Mouse (Mus musculus): ENCODE measurements around the gene Parg. TPM values are rescaled to one million over a fixed set of nuclear protein-coding genes. Genes with fewer than 3 reads are reported as not detected.
A peak's percentile ranks its signal among the peaks of the same experiment; 100 is the strongest.

Gene Parg
- total and polyA plus RNA-seq, 3 experiments, result 32.6 to 43.8 TPM; not detected in 1

GRCm38 (mm10) chr14:32167326-32167725, 34.4 kb upstream of the Parg start:
- Histone ChIP-seq H3K9ac (ENCODE audit: control insufficient read depth, low read depth, low read length, poor library complexity, severe bottlenecking) (peak overlapping the region; percentile 59), H3K27me3 (ENCODE audit: control insufficient read depth in 1 of 2, insufficient read depth in 2 of 2, low read length in 2 of 2) (no peaks in the 10 kb centered on the region), H3K4me1 (ENCODE audit: control insufficient read depth in 1 of 2, insufficient read depth in 2 of 2, low read length in 2 of 2) (peaks cover 33 to 38% of the 10 kb centered on the region in 2 experiments), H3K9me3 (replicated peaks; ENCODE audit: insufficient read depth, low read length) (no peaks in the 10 kb centered on the region), H3K79me2 (ENCODE audit: control insufficient read depth, insufficient read depth, low read length, poor library complexity) (peaks cover 49% of the 10 kb centered on the region), H3K36me3 (ENCODE audit: control insufficient read depth in 1 of 2, insufficient read depth in 2 of 2, low read length in 2 of 2) (peaks cover 3 to 64% of the 10 kb centered on the region in 2 experiments), H3K27ac (ENCODE audit: control insufficient read depth, low read depth, low read length) (peak overlapping the region; percentile 94), H3K4me3 (ENCODE audit: control insufficient read depth in 1 of 2, insufficient read depth in 1 of 2, low read depth in 2 of 2, low read length in 2 of 2) (peak overlapping the region; percentile 42 to 52)
- DNase-seq (ENCODE audit: low read depth, low spot score), result peak; percentile 79
- no peak for TF ChIP-seq CTCF (IDR thresholded peaks at IDR 0.05 in 2 of 3, conservative IDR thresholded peaks at IDR 0.05 in 1 of 3; ENCODE audit: control insufficient read depth in 1 of 3, insufficient read depth in 1 of 3, low read depth in 2 of 3, low read length in 3 of 3, poor library complexity in 1 of 3, severe bottlenecking in 1 of 3)
- peak; percentile 46; the same call in 1 of the 2 replicates for TF ChIP-seq HCFC1 (IDR thresholded peaks at IDR 0.05; ENCODE audit: low read depth, low read length)
- peak; percentile 80 for TF ChIP-seq MXI1 (IDR thresholded peaks at IDR 0.05; ENCODE audit: low read depth, low read length)
- TF ChIP-seq GATA1 (IDR thresholded peaks at IDR 0.05; ENCODE audit: low read depth, low read length), result peak; percentile 96
- no peak for TF ChIP-seq CHD2 (IDR thresholded peaks at IDR 0.05; ENCODE audit: low read length)
- TF ChIP-seq KAT2A (conservative IDR thresholded peaks at IDR 0.05; ENCODE audit: low read depth, low read length), result no peak
- TF ChIP-seq MYB (IDR thresholded peaks at IDR 0.05; ENCODE audit: low read depth, low read length), result peak; percentile 77
- no peak for TF ChIP-seq NRF1 (IDR thresholded peaks at IDR 0.05; ENCODE audit: insufficient read depth, low read depth, low read length, poor library complexity, severe bottlenecking)
- peak; percentile 92 for TF ChIP-seq TCF12 (IDR thresholded peaks at IDR 0.05; ENCODE audit: low read depth, low read length)
- TF ChIP-seq E2F4 (IDR thresholded peaks at IDR 0.05; ENCODE audit: borderline replicate concordance, low read depth, low read length), result no peak
- TF ChIP-seq ETS1 (IDR thresholded peaks at IDR 0.05; ENCODE audit: low read depth, low read length), result peak; percentile 94
- TF ChIP-seq RCOR1 (IDR thresholded peaks at IDR 0.05; ENCODE audit: low read depth, low read length), result peak; percentile 100
- no peak for TF ChIP-seq ZC3H11A (IDR thresholded peaks at IDR 0.05; ENCODE audit: low read depth, low read length)
- peak; percentile 67; the same call in 1 of the 2 replicates for TF ChIP-seq MAFK (IDR thresholded peaks at IDR 0.05; ENCODE audit: borderline replicate concordance, low read depth, low read length)
- TF ChIP-seq ZKSCAN1 (IDR thresholded peaks at IDR 0.05; ENCODE audit: low read depth, low read length), result no peak
- 0 out of 2 replicates have a peak, but pooled peaks have one; percentile 12 for TF ChIP-seq JUND (IDR thresholded peaks at IDR 0.05; ENCODE audit: low read depth, low read length)
- 0 out of 2 replicates have a peak, but pooled peaks have one; percentile 33 for TF ChIP-seq MAZ (IDR thresholded peaks at IDR 0.05; ENCODE audit: low read depth, low read length)
- TF ChIP-seq NELFE (IDR thresholded peaks at IDR 0.05; ENCODE audit: low read depth, low read length), result no peak
- TF ChIP-seq MAX (IDR thresholded peaks at IDR 0.05; ENCODE audit: low read length), result no peak
- TF ChIP-seq SIN3A (IDR thresholded peaks at IDR 0.05; ENCODE audit: low read length), result peak; percentile 90
- TF ChIP-seq TAL1 (IDR thresholded peaks at IDR 0.05; ENCODE audit: low read length), result peak; percentile 70
- TF ChIP-seq USF2 (IDR thresholded peaks at IDR 0.05; ENCODE audit: borderline replicate concordance in 1 of 2, insufficient read depth in 1 of 2, low read depth in 1 of 2, low read length in 2 of 2), result no peak
- no peak for TF ChIP-seq UBTF (IDR thresholded peaks at IDR 0.05; ENCODE audit: borderline replicate concordance, insufficient read depth, low read depth, low read length)
- TF ChIP-seq MEF2A (IDR thresholded peaks at IDR 0.05; ENCODE audit: extremely low read depth, insufficient replicate concordance, low read depth, low read length, poor library complexity, severe bottlenecking), result no peak; the same call in 1 of the 2 replicates
- TF ChIP-seq EP300 (IDR thresholded peaks at IDR 0.05; ENCODE audit: low read depth in 1 of 2, low read length in 2 of 2), result peak; percentile 93 to 96
- TF ChIP-seq POLR2AphosphoS5 (IDR thresholded peaks at IDR 0.05; ENCODE audit: borderline replicate concordance, low read depth, low read length), result no peak
- no peak for TF ChIP-seq GABPA (IDR thresholded peaks at IDR 0.05; ENCODE audit: low read depth, low read length)
- TF ChIP-seq ELF1 (IDR thresholded peaks at IDR 0.05; ENCODE audit: low read depth, low read length), result no peak
- no peak for TF ChIP-seq CHD1 (IDR thresholded peaks at IDR 0.05; ENCODE audit: low read depth, low read length)
- TF ChIP-seq MYC (IDR thresholded peaks at IDR 0.05; ENCODE audit: low read depth, low read length), result peak; percentile 69; the same call in 1 of the 2 replicates
- TF ChIP-seq RAD21 (IDR thresholded peaks at IDR 0.05; ENCODE audit: low read depth, low read length), result no peak
- TF ChIP-seq TBP (IDR thresholded peaks at IDR 0.05; ENCODE audit: low read depth, low read length), result no peak
- no peak for TF ChIP-seq POLR2AphosphoS2 (IDR thresholded peaks at IDR 0.05; ENCODE audit: low read length)
- TF ChIP-seq USF1 (IDR thresholded peaks at IDR 0.05; ENCODE audit: low read depth, low read length), result peak; percentile 59; the same call in 1 of the 2 replicates
- TF ChIP-seq SMC3 (IDR thresholded peaks at IDR 0.05; ENCODE audit: low read depth, low read length), result no peak
- TF ChIP-seq ZMIZ1 (IDR thresholded peaks at IDR 0.05; ENCODE audit: low read depth, low read length), result no peak
- TF ChIP-seq POLR2A (IDR thresholded peaks at IDR 0.05; ENCODE audit: control insufficient read depth in 1 of 2, insufficient read depth in 1 of 2, low read depth in 1 of 2, low read length in 2 of 2, poor library complexity in 1 of 2), result no peak

Measured in MEL (cell line).